Mouse (Mus musculus): ENCODE measurements around the gene Wdr27. TPM values are rescaled to one million over a fixed set of nuclear protein-coding genes. Genes with fewer than 3 reads are reported as not detected.
"Not testable (repeated sequence)": the region's sequence is repeated elsewhere in the genome, so short reads cannot be mapped to it uniquely, and the experiment has no call there.

Gene Wdr27
- polyA plus RNA-seq (2012; rRNA removed) (1.9 and 3.0 TPM in 2 replicates), polyA plus RNA-seq (2014; fragmentation: Nextera tagmentation; extraction: Ambion mirVana) (6.0 and 7.6 TPM in 2 replicates)

DNA sequence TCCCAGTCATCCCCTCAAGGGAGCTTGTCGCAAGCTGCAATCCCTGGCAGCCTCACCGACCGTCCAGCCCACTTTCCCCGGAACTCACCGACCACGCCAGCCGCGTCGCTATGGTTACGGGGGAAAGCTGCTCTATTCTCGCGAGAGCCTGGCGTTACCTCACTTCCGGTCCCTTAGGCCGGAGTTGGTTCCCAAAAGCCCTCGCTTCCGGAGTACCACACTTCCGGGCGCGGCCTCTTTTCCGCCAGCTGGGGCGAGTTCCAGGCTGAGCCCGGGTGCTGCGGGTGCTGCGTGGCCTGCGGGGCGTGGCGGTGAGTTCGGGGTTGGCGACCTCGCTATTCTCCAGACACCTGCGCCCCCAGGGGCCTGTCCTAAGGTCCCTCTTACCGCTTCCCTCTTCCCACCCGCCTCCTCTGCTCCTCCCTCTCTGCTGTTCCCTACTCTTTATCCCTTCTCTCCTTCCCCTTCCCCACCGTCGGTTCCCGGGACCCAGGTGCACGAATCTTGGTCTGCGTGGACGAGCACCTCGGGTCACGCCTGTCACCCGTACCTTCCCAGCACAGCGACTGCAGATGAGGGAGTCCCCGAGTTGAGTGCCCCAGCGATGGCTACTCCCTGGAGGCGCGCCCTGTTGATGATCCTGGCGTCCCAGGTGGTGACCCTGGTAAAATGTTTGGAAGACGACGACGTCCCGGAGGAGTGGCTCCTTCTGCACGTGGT, at the start of gene Wdr27, which contains the start of gene 1600012H06Rik:
Gene Wdr27 (minus strand): TSS at position 150 of the 720 bp plus-strand sequence.
Gene 1600012H06Rik (plus strand): TSS at position 176 of the 720 bp plus-strand sequence.
- H3K9me3 ChIP-seq (ENCODE audit: control insufficient read depth, low read length): no peaks in the 10 kb centered on the region
- H3K27ac ChIP-seq (replicated peaks; ENCODE audit: low read depth, low read length): peak within 1 kb of the TSS; percentile 29
- ATAC-seq (ENCODE audit: low FRiP score, low read depth) (peak; percentile 99), DNase-seq (ENCODE audit: low spot score) (peak; percentile 99)
- H3K27me3 ChIP-seq (ENCODE audit: control insufficient read depth, insufficient read depth, low read length): no peaks in the 10 kb centered on the region
- H3K9ac ChIP-seq (ENCODE audit: low read depth, low read length, severe bottlenecking): peak within 1 kb of the TSS; percentile 74
- H3K4me1 ChIP-seq (ENCODE audit: control insufficient read depth, insufficient read depth, low read length): peaks cover 10% of the 10 kb centered on the region
- WGBS: under 1% methylated on average over 43 of the region's 54 CpGs
- H3K4me3 ChIP-seq (replicated peaks; ENCODE audit: low read length): peak within 1 kb of the TSS; percentile 71
- peaks cover 20% of the 10 kb centered on the region for H3K36me3 ChIP-seq (ENCODE audit: control insufficient read depth, insufficient read depth, low read length)
- H3K4me2 ChIP-seq (replicated peaks; ENCODE audit: low read depth, low read length, severe bottlenecking): peak within 1 kb of the TSS; percentile 79
- peak; percentile 51; the same call in 1 of the 2 replicates for TF ChIP-seq POLR2A (IDR thresholded peaks at IDR 0.05; ENCODE audit: borderline replicate concordance, extremely low read depth, insufficient read depth, insufficient read length)

DNA sequence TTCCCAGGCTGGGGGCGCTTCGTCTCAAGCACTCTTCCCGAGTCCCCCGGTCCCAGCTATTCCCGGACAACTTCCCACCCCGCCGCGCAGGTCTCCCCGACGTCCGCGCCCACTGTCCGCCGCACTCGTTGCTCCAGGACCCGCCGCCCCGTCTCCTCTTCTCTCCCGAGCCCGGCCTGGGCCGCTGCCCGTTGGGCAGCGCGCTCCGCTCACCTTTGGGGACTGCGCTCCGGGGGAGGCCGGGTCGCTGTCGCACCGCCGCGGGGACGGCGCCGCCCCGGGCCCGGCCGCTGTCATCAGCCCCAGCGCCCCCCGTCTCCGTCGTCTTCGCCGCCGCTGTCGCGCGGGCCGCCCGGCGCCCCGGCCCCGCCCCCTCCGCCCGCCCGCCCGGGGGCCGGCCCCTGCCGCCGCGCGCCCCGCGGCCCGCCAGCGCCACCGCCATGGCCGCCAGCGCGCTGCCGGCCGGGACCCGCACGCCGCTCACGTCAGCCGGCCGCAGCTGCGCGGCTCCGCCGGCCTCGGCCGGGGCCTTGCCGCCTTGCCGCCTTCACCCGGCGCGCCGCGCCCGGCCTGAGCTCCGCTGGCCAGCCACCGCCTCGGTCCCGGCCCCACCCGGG, 49.7 kb upstream of the Wdr27 start:
- not testable (repeated sequence) for H3K9ac ChIP-seq (ENCODE audit: low read depth, low read length, severe bottlenecking); H3K27ac ChIP-seq (replicated peaks; ENCODE audit: low read depth, low read length); DNase-seq (ENCODE audit: low spot score); H3K4me2 ChIP-seq (replicated peaks; ENCODE audit: low read depth, low read length, severe bottlenecking); H3K9me3 ChIP-seq (ENCODE audit: control insufficient read depth, low read length); H3K36me3 ChIP-seq (ENCODE audit: control insufficient read depth, insufficient read depth, low read length); H3K4me3 ChIP-seq (replicated peaks; ENCODE audit: low read length); H3K4me1 ChIP-seq (ENCODE audit: control insufficient read depth, insufficient read depth, low read length); H3K27me3 ChIP-seq (ENCODE audit: control insufficient read depth, insufficient read depth, low read length)
- peak; percentile 85 for ATAC-seq (ENCODE audit: low FRiP score, low read depth)
- no CpG with 5 or more reads among the region's 98 CpGs for WGBS

DNA sequence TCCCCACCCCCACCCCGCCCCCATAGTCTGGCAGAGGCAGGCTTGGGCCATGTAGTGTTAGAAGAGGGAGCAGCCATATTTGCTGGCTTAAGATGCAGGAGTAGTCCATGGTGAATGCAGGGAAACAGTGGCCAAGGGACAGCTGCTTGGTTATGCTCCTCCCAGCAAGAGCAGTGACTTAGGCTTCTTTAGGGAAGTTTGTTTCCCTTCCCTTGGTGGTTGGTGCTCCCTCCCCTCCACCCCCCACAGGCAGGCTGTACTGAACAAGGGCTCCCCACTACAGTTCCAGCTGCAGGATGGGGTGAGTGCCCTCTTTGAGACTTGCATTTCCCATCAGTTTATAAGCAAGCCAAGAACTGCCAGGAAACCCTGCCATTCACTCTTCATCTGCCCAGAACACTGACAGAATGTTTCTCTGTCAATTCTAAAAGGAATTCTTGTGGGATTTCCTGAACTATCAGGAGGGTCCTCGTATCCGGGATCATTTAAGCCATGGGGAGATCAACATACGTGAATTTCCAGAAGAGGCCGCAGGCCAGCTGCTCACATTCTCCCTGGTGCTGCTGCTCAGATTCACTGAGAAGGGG, 47.3 kb upstream of the Wdr27 start:
- H3K4me1 ChIP-seq (ENCODE audit: control insufficient read depth, insufficient read depth, low read length); H3K4me2 ChIP-seq (replicated peaks; ENCODE audit: low read depth, low read length, severe bottlenecking); ATAC-seq (ENCODE audit: low FRiP score, low read depth); H3K9ac ChIP-seq (ENCODE audit: low read depth, low read length, severe bottlenecking); H3K27me3 ChIP-seq (ENCODE audit: control insufficient read depth, insufficient read depth, low read length); H3K27ac ChIP-seq (replicated peaks; ENCODE audit: low read depth, low read length); H3K9me3 ChIP-seq (ENCODE audit: control insufficient read depth, low read length); DNase-seq (ENCODE audit: low spot score); H3K36me3 ChIP-seq (ENCODE audit: control insufficient read depth, insufficient read depth, low read length); H3K4me3 ChIP-seq (replicated peaks; ENCODE audit: low read length): not testable (repeated sequence)
- WGBS: 81% methylated on average over 4 of the region's 5 CpGs

DNA sequence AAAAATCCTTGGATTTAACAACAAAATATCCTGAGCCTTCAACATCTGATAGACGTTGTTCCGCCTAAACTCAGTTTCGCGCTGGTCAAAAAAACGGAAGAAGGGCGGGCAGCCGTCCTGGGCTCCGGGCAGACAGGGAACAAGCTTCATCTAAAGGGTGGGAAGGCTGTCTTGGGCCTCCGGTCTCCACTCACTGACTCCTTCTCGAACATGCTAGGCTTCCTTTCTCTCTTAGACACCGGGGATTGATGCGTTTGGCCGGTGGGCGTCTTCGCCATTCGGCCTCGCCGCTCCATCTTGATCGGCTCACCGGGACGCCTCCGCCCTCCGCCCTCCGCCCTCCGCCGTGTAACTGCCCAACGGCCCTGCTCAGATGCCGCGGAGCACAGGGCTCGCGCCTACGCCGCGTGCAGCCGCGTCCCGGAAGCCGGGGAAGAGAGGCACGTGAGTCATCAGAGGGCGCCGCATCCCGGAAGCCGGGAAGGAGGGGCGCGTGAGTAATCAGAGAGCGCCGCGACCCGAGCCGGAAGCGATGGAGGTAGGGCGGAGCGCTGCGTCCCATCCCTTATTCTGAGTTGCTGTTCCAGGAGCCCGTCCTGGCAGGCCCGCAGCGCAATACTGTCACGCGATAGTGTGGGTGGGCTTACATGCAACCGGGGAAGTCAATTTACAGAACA, 35.5 kb upstream of the Wdr27 start, which contains the start of the genes 9030025P20Rik and Gm3417:
Gene 9030025P20Rik (plus strand): TSS at position 107 of the 677 bp plus-strand sequence.
Gene Gm3417 (minus strand): TSS at position 429 of the 677 bp plus-strand sequence.
- DNase-seq (ENCODE audit: low spot score); H3K4me2 ChIP-seq (replicated peaks; ENCODE audit: low read depth, low read length, severe bottlenecking): not testable (repeated sequence)

DNA sequence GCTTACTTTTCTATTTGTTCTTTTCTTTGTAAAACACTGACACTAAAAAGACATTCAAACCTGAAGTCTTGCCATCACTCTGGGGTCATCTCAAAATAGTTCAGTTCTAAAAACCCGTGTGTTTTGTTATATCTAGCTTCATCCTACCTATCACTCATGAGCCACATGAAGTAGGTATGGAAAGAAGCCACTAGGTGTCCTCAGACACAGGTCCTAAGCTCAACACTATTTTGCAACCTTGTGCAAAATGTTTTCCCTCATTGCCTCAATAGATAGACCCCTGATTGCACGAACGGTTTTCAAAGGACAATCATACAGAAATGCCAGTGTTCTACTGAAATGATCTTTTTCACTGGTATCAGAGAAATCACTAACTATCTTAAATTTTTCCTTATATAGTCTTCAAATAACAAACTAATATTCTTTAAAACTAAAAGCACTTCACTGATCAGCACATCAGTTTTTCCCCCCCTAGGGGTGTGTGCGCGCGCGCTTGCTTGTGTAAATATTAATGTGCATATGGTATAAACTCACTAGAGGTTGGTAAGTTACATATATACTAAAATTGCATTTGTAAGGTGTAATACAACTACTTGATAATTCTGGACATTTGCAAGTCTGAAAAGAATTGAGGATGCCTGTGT, 34.9 kb upstream of the Wdr27 start:
- H3K4me1 ChIP-seq (ENCODE audit: control insufficient read depth, insufficient read depth, low read length); ATAC-seq (ENCODE audit: low FRiP score, low read depth); H3K36me3 ChIP-seq (ENCODE audit: control insufficient read depth, insufficient read depth, low read length); H3K27ac ChIP-seq (replicated peaks; ENCODE audit: low read depth, low read length); DNase-seq (ENCODE audit: low spot score); H3K9ac ChIP-seq (ENCODE audit: low read depth, low read length, severe bottlenecking); H3K4me3 ChIP-seq (replicated peaks; ENCODE audit: low read length); H3K4me2 ChIP-seq (replicated peaks; ENCODE audit: low read depth, low read length, severe bottlenecking); H3K9me3 ChIP-seq (ENCODE audit: control insufficient read depth, low read length); H3K27me3 ChIP-seq (ENCODE audit: control insufficient read depth, insufficient read depth, low read length): not testable (repeated sequence)
- 2% methylated on average over 4 of the region's 7 CpGs for WGBS

More for the DNA sequence above, 35.5 kb upstream of the Wdr27 start, which contains the start of the genes 9030025P20Rik and Gm3417:
- H3K36me3 ChIP-seq (ENCODE audit: control insufficient read depth, insufficient read depth, low read length); H3K9ac ChIP-seq (ENCODE audit: low read depth, low read length, severe bottlenecking); H3K4me3 ChIP-seq (replicated peaks; ENCODE audit: low read length); H3K4me1 ChIP-seq (ENCODE audit: control insufficient read depth, insufficient read depth, low read length); H3K27me3 ChIP-seq (ENCODE audit: control insufficient read depth, insufficient read depth, low read length); H3K9me3 ChIP-seq (ENCODE audit: control insufficient read depth, low read length); H3K27ac ChIP-seq (replicated peaks; ENCODE audit: low read depth, low read length): not testable (repeated sequence)
- ATAC-seq (ENCODE audit: low FRiP score, low read depth): peak; percentile 97
- no CpG with 5 or more reads among the region's 60 CpGs for WGBS

DNA sequence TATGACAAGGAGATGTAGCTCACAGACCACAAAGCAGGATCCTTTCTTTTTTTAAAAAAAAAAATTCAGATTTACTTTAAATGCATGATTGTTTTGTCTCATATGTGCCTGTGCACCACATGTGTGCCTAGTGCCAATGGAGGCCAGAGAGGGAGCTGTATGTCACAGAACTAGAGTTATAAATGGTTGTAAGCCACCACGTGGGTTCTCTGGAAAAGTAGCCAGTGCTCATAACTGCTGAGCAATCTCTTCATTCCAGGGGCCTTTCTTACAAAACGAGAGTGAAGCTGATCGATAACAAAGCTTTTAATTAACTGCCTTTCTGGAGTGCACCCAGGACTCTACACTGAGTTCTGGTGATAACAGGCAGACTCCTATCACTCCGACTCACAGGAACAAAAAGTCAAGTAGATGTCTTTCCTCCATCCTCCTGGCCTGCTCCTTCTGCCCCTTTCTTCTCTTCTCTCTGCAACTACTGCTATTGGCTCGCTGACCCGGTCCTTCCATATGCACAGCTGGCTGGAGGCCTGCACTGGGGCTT, 25.5 kb upstream of the Wdr27 start:
- H3K9ac ChIP-seq (ENCODE audit: low read depth, low read length, severe bottlenecking); H3K36me3 ChIP-seq (ENCODE audit: control insufficient read depth, insufficient read depth, low read length); H3K27ac ChIP-seq (replicated peaks; ENCODE audit: low read depth, low read length); H3K4me3 ChIP-seq (replicated peaks; ENCODE audit: low read length); H3K4me2 ChIP-seq (replicated peaks; ENCODE audit: low read depth, low read length, severe bottlenecking); H3K27me3 ChIP-seq (ENCODE audit: control insufficient read depth, insufficient read depth, low read length); H3K9me3 ChIP-seq (ENCODE audit: control insufficient read depth, low read length); DNase-seq (ENCODE audit: low spot score); H3K4me1 ChIP-seq (ENCODE audit: control insufficient read depth, insufficient read depth, low read length); ATAC-seq (ENCODE audit: low FRiP score, low read depth): not testable (repeated sequence)
- WGBS: no CpG with 5 or more reads among the region's 6 CpGs

DNA sequence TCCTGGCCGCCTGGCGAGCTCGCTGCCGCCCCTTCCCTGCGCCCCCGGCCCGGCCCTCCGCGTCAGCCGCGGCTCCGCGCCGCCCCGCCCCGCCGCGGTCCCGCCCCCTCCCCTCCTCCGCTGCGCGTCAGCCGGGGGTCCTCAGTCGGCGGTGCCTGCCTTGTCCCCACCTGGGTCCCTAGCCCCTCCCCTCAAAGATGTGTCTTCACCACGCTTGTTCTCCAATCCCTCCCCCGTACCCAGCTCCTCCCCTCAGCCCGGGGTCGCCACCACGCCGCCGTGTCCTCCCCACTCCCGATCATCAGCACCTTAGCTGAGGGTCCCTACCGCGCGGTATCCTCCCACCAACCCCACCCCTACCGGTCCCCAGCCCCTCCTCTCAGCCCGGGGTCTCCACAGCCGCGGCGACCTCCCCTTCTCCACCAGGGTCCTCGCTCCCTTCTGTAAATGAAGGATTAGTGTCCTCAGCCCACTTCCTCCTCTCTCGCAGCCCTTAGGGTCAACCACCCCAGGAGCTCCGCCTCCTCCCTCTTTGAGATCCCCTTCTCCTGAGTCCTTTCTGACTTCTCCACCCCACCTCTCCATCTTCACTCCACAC, 18.7 kb upstream of the Wdr27 start:
- DNase-seq (ENCODE audit: low spot score): not testable (repeated sequence)
- no CpG with 5 or more reads among the region's 44 CpGs for WGBS

More for the DNA sequence above, 18.7 kb upstream of the Wdr27 start:
- H3K27ac ChIP-seq (replicated peaks; ENCODE audit: low read depth, low read length); H3K4me3 ChIP-seq (replicated peaks; ENCODE audit: low read length); H3K27me3 ChIP-seq (ENCODE audit: control insufficient read depth, insufficient read depth, low read length); H3K9me3 ChIP-seq (ENCODE audit: control insufficient read depth, low read length); H3K4me1 ChIP-seq (ENCODE audit: control insufficient read depth, insufficient read depth, low read length); H3K4me2 ChIP-seq (replicated peaks; ENCODE audit: low read depth, low read length, severe bottlenecking); H3K9ac ChIP-seq (ENCODE audit: low read depth, low read length, severe bottlenecking): not testable (repeated sequence)
- peaks cover 16% of the 10 kb centered on the region; the same call in 1 of the 2 replicates for H3K36me3 ChIP-seq (ENCODE audit: control insufficient read depth, insufficient read depth, low read length)
- ATAC-seq (ENCODE audit: low FRiP score, low read depth): peak; percentile 95
